In the genomic region with DNA sequence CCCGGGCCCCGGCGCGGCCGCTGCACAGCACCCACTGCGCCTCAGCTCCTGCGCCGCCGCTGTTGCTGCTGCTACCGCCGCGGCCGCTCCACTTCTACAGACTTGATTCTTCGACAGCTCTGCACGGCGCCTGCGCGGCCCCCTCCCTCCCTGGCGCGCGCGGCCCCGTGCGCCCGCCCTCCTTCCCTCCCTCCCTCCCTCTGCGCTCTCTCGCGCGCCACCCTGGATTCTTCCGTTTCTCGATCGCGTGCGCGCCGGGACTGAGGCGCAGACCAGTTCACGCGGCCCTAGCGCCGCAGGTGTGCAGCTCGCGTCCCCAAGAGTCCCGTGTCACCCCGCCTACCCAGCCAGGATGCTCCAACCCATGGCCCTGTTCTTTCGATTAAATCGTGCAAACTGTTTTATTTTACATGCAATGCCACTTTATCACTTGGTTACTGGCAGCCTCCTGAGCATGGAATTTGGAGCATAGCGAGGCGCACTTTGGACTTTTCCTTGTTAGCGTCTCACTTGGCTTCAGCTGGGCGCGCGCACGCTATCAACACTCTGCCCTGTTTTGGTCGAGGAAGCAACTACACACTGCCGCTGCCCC, we compare ENCODE assay signal across 1 mouse cellular context.
TF ChIP-seq lines count a peak whose summit lies in the region.

Gene Irf2bp2 (minus strand): TSS at position 98 of the 592 bp plus-strand sequence.

TF ChIP-seq in CH12.LX, 34 proteins besides CTCF, POLR2A, EP300 and RAD21 (continued from another document):
- peak; percentile 55; the same call in 1 of the 2 replicates for TF ChIP-seq ELF1 (IDR thresholded peaks at IDR 0.05; ENCODE audit: low read depth, low read length)
- TF ChIP-seq BHLHE40 (IDR thresholded peaks at IDR 0.05; ENCODE audit: low read depth, low read length), result peak; percentile 96
- TF ChIP-seq JUND (conservative IDR thresholded peaks at IDR 0.05; ENCODE audit: low read depth, low read length), result no peak
- TF ChIP-seq SIN3A (IDR thresholded peaks at IDR 0.05; ENCODE audit: low read length), result peak; percentile 77; the same call in 1 of the 2 replicates
- no peak for TF ChIP-seq ZC3H11A (IDR thresholded peaks at IDR 0.05; ENCODE audit: low read depth, low read length)
- TF ChIP-seq USF1 (IDR thresholded peaks at IDR 0.05; ENCODE audit: low read depth, low read length), result no peak
- TF ChIP-seq MAX (IDR thresholded peaks at IDR 0.05; ENCODE audit: low read length), result peak; percentile 42
- no peak for TF ChIP-seq USF2 (conservative IDR thresholded peaks at IDR 0.05; ENCODE audit: low read depth, low read length)
- TF ChIP-seq MXI1 (IDR thresholded peaks at IDR 0.05; ENCODE audit: low read depth, low read length), result no peak; the same call in 1 of the 2 replicates
- TF ChIP-seq KAT2A (IDR thresholded peaks at IDR 0.05; ENCODE audit: insufficient replicate concordance, low read length), result 0 out of 2 replicates have a peak, but pooled peaks have one; percentile 54
- peak; percentile 44; the same call in 1 of the 2 replicates for TF ChIP-seq MEF2A (IDR thresholded peaks at IDR 0.05; ENCODE audit: borderline replicate concordance, low read depth, low read length)
- 0 out of 2 replicates have a peak, but pooled peaks have one; percentile 18 for TF ChIP-seq RCOR1 (conservative IDR thresholded peaks at IDR 0.05; ENCODE audit: low read depth, low read length)
